Mouse (Mus musculus) right cerebral cortex, postnatal 10 days (tissue): ENCODE results near the gene Lrrc2.
A peak's percentile ranks its signal among the peaks of the same experiment; 100 is the strongest.

Experiments
- DNase-seq, 2 experiments: peaks; one replicate each; pipeline ENCODE4 v3.0.0; 2021; ENCODE audit warnings: low spot score in 2 of 2

Lrrc2 gene

GRCm38 (mm10) chr9:110987331-110987730, 36.0 kb downstream of the Lrrc2 start:
- DNase-seq, result no peak

GRCm38 (mm10) chr9:110988078-110988477, 36.7 kb downstream of the Lrrc2 start:
- DNase-seq, result no peak

DNA sequence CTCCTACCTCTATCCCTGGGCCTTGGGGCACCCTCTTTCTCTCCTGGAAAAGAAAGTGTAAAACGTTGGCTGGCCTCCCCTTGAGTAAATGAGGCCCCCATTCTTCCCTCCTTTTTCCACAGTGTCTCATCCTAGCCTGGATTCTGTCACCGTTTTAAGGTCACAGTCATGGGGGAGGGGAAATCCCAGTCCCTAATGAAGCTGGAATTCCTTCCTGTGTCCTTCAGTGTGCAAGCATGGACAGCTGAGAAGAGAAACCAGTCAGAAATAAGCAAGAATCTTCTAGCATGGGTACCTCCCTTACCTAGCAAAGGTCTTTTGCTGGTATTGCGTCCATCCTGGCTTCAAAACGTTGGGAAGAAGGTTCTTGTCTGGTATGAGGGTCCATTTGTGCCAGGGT, 37.8 kb downstream of the Lrrc2 start:
- DNase-seq, result no peak

DNA sequence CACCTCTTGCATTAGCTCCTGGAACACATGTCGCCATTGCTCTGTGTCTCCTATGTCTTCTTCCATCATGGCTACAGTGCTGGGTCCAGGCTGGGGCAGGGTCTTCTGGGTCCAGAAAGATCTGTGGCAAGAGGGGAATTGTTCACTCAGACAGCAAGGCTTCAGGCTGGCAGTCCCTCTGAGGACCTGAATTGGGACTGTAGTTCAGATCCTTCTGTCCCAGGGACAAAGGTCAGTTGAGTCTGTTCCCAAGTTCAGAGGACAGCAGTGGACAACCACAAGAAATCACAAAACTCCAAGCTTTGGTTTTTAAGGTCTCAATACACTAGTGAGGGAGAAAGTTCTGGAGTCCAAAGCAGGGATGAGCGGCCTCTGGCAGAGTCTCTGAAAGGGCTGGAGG, 38.2 kb downstream of the Lrrc2 start:
- DNase-seq, result no peak

- DNase-seq, result no peak
Observed at GRCm38 (mm10) chr9:110990204-110990603, 38.9 kb downstream of the Lrrc2 start, which contains the start of gene Rtp3. Gene Rtp3, minus strand, starts transcription at chr9:110990583.

DNA sequence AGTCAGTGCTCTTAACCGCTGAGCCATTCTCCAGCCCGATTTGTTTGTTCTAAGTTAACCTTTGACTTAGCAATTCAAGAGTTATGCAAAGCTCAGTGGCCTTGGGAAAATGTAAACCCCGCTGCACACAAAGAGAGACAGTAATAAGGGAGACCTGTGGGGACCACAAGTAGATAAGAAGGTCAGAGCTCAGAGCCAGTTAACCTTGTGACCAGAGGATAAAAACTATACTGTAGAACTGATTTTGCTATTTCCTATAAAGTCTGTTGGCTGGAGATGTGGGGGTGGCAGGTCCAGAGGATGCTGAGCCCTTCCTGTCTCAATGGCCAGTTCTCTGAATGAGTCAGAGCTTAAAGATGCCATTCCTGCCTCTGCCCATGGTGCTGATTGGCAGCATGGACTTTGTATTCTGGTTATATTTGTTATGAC, 42.0 kb downstream of the Lrrc2 start:
- DNase-seq, result no peak

DNA sequence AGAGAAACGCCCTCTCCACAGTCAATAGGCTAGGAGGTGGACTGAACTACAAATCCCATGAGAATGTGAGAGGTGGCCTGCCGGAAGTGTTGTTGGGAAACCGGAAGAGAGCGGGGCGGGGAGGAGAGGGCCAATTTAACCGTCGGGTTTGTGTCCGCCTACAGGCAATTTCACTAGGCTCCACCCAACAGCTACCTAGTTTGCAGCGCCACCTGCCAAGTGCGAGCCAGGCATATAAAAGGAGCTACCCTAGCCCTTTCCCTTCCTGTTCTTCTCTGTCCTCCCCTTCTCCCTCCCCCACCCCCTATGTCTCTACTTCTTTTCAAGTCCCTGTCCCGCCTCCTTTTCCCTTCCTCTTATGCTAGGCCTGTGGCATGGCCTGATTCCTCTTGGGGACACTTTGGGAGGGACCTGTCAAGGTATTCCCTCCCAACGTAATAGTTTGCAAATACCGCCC, 43.4 kb downstream of the Lrrc2 start:
- peak; percentile 84 to 85 for DNase-seq

- peak; percentile 71 to 83 for DNase-seq
Observed at GRCm38 (mm10) chr9:110997245-110997644, 45.9 kb downstream of the Lrrc2 start.

- no peak for DNase-seq
Observed at GRCm38 (mm10) chr9:110999056-110999455, 47.7 kb downstream of the Lrrc2 start.

- DNase-seq, result no peak
Observed at GRCm38 (mm10) chr9:110999856-111000255, 48.5 kb downstream of the Lrrc2 start.

- no peak for DNase-seq
Observed at GRCm38 (mm10) chr9:111001621-111002020, 50.3 kb downstream of the Lrrc2 start.

GRCm38 (mm10) chr9:111003279-111003678, 51.9 kb downstream of the Lrrc2 start:
- no peak for DNase-seq

DNA sequence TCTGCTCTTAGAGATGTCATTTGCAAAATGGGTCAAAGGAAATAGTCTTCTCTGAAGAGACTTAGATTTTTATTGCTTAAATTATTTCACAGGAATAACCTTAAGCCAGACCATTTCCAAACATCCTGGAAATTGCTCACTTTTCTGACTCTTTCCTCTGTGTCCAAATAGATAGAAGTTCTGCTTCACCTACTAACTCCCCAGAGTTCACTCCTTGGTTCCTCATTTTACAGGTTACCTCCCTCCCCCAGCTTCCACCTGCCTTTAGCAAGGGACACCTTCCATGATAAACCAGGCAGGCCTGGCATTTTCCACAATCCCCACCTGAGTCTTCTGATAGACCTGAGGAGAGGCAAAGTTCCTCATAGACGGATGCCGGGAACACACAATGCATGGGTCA, 55.2 kb downstream of the Lrrc2 start:
- DNase-seq, result no peak

- no peak for DNase-seq
Observed at GRCm38 (mm10) chr9:111009763-111010162, 58.4 kb downstream of the Lrrc2 start.

DNA sequence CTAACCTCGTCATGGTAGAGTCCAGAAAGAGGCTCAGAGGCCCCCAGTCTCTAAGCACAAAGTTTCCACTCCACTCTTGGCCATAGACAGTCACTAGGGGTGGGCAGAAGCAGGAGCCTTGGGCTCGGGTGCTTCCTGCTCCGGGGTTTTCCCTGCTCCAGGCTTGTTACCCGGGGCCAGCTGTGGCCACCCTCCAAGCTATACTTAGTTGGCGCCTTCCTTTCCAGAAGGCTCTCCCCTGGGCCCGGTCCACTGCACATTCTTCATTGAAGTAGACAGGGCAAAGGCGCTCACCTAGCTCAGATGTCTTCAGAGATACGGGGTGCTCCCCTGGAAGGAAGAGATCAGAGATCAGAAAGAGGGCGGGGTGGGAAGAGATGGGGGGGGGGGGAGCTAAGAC, 60.2 kb downstream of the Lrrc2 start:
- DNase-seq, result no peak

- no peak for DNase-seq
Observed at GRCm38 (mm10) chr9:111012041-111012440, 60.7 kb downstream of the Lrrc2 start.

DNA sequence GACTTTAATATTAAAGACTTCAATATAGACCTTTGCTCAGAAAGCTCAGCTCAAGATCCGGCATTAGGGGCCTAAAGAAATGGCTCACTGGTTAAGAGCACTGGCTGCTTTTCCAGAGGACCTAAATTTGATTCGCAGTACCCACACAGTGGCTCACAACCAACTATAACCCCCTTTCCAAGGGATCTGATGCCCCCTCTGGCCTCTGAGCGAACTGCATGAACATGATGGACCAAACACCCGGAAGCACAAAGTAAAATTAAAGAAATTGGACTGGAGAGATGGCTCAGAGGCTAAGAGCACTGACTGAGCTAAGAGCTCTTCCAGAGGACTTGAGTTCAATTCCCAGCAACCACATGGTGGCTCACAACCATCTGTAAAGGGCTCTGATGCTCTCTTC, 64.3 kb downstream of the Lrrc2 start:
- DNase-seq, result no peak

GRCm38 (mm10) chr9:111019022-111019421, 67.7 kb downstream of the Lrrc2 start, which contains the start of gene Ltf:
Gene Ltf, plus strand, starts transcription at chr9:111019271.
- no peak for DNase-seq

GRCm38 (mm10) chr9:111026791-111027190, 75.4 kb downstream of the Lrrc2 start:
- DNase-seq, result no peak
